Mouse (Mus musculus) G1E (cell line): ENCODE data around the gene 5430419D17Rik.

Source experiments
- CTCF ChIP-seq: IDR thresholded peaks from 2 replicates; pipeline ENCODE4 v1.5.1; 2012; ENCODE audit warnings: low read depth, low read length, inconsistent platforms, mixed read lengths
- POLR2AphosphoS5 ChIP-seq: IDR thresholded peaks from 2 replicates; pipeline ENCODE4 v1.6.1; 2012; ENCODE audit warnings: low read depth, low read length, inconsistent platforms; ENCODE audit not compliant: insufficient replicate concordance

- TF ChIP-seq POLR2AphosphoS5: no peak
- TF ChIP-seq CTCF: no peak
These were observed 163.4 kb downstream of the 5430419D17Rik start for GRCm38 (mm10) chr7:131337502-131338068.
